Mouse (Mus musculus) intestine, embryonic 16.5 days (tissue): ENCODE results near the gene Elmod1. TPM values are rescaled to one million over a fixed set of nuclear protein-coding genes. Genes with fewer than 3 reads are reported as not detected.

ENCODE experiments used
- ATAC-seq: fragments of 200-750 bp; cut with Nextera tagmentation; 2 replicates; pipeline ENCODE4 v1.8.0; 2017; ENCODE audit warnings: moderate TSS enrichment, moderate library complexity
- H3K27ac ChIP-seq: fragments of 300-500 bp; sonication (generic); 2 replicates; pipeline ENCODE4 v1.5.1; 2014; ENCODE audit warnings: mild to moderate bottlenecking, low read length
- H3K27me3 ChIP-seq: fragments of 300-500 bp; sonication (generic); replicated peaks from 2 replicates; pipeline ENCODE4 v1.6.1; 2014; ENCODE audit warnings: low read length, control low read depth, mixed read lengths; ENCODE audit not compliant: control insufficient read depth, insufficient read depth
- H3K36me3 ChIP-seq: fragments of 300-500 bp; sonication (generic); 2 replicates; pipeline ENCODE4 v1.6.1; 2014; ENCODE audit warnings: low read length, control low read depth; ENCODE audit not compliant: control insufficient read depth, insufficient read depth
- H3K4me1 ChIP-seq: fragments of 300-500 bp; sonication (generic); 2 replicates; pipeline ENCODE4 v1.6.1; 2014; ENCODE audit warnings: low read length, control low read depth, mixed read lengths; ENCODE audit not compliant: control insufficient read depth, insufficient read depth
- H3K4me2 ChIP-seq: fragments of 300-500 bp; sonication (generic); 2 replicates; pipeline ENCODE4 v1.6.1; 2014; ENCODE audit warnings: low read depth, low read length, control low read depth
- H3K4me3 ChIP-seq: fragments of 300-500 bp; sonication (generic); 2 replicates; pipeline ENCODE4 v1.5.1; 2014; ENCODE audit warnings: mild to moderate bottlenecking, low read length
- H3K9ac ChIP-seq: fragments of 300-500 bp; sonication (generic); 2 replicates; pipeline ENCODE4 v1.6.1; 2014; ENCODE audit warnings: low read depth, low read length
- H3K9me3 ChIP-seq: fragments of 300-500 bp; sonication (generic); 2 replicates; pipeline ENCODE4 v1.6.1; 2016; ENCODE audit warnings: low read length, control low read depth; ENCODE audit not compliant: control insufficient read depth
- WGBS: fragments of 180-500 bp; shearing (Covaris S2); extraction: QIAGEN DNeasy Blood & Tissue Kit; methylation state at CpG from one replicate; pipeline ENCODE4 v1.1.7; 2014; 5-methylcytosine and 5-hydroxymethylcytosine counted together
- polyA plus RNA-seq: library from polyadenylated mRNA; unstranded; fragments of >200 nt; fragmentation: Nextera tagmentation; extraction: Ambion mirVana; gene quantifications from 2 replicates; pipeline ENCODE4 v1.2.1, GENCODE M21; 2015

Gene Elmod1
- polyA plus RNA-seq, 1 experiment from 2014 or later: 0.37 TPM

GRCm38 (mm10) chr9:53921061-53921460 is 54.0 kb downstream of the Elmod1 start:
- no peaks in the 10 kb centered on the region for H3K9me3 ChIP-seq
- ATAC-seq: no peak
- H3K36me3 ChIP-seq: no peaks in the 10 kb centered on the region
- H3K9ac ChIP-seq: no peak overlapping the region
- H3K27ac ChIP-seq: no peak overlapping the region
- no peaks in the 10 kb centered on the region for H3K27me3 ChIP-seq
- 87% methylated on average over 1 of the region's 1 CpGs for WGBS
- no peak overlapping the region for H3K4me2 ChIP-seq
- H3K4me1 ChIP-seq: no peaks in the 10 kb centered on the region
- H3K4me3 ChIP-seq: no peak overlapping the region

DNA sequence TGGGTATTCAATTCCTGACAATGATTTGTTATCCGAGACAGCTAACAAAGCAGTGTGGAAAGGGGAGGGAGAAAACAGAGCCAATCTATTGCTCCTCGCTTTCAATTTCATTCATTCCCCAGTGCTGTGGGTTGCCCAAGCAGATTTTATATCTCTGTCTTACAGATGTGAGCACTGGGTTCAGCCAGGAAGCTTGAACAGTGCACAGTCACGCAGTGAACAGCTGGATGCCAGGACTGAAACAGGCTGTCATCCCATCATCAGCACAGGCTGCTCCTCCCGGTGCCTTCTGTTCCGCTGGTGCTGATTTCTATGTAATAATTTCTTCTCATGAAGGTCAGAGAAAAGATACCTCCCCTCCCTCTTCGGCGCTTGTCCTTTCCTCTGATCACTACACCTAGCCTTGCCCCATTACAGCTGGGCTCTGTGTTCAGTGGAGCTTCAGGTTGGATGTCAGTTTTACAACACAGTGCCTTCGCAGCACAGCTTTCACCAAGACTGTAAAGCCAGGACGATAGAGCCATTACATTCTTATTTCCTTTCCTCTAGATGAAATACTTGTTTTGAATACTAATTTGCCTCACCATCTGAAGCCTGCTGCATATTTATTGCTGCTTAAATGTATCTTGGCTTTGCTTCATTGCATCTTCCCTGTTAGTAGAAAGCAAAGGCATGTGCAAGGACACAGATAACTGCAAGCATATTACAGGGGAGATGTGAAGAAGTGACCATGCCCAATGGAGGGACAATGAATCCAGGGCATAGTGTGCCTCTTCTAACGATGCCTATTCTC is 59.0 kb downstream of the Elmod1 start:
- no peak for ATAC-seq
- Histone ChIP-seq H3K9me3 (no peaks in the 10 kb centered on the region), H3K27ac (no peak overlapping the region)

DNA sequence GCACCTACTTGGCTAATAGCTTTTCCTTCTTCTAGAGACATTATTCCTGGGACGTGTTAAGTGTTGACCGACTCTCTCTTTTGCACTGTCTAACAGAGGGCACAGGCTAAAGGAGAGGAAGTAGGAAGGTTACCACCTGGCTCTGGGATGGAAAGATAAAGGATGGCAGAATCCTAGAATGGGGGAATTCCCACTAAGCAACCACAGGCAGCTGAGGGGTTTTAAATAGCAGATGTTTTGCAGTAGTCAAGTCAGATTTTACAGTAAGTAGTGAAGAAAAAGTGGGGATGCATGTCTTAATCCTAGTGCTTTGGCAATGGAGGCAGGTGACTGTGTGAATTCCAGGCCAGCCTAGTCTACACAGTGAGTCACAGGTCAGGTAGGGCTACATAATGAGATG is 64.3 kb downstream of the Elmod1 start:
- Histone ChIP-seq H3K9ac (no peak overlapping the region), H3K4me3 (no peak overlapping the region), H3K36me3 (no peaks in the 10 kb centered on the region), H3K27ac (no peak overlapping the region), H3K27me3 (no peaks in the 10 kb centered on the region), H3K4me1 (no peaks in the 10 kb centered on the region), H3K9me3 (no peaks in the 10 kb centered on the region), H3K4me2 (no peak overlapping the region)
- no peak for ATAC-seq
- WGBS: 71% methylated on average over 2 of the region's 2 CpGs

More for the DNA sequence above, 59.0 kb downstream of the Elmod1 start:
- H3K36me3 ChIP-seq: no peaks in the 10 kb centered on the region
- H3K27me3 ChIP-seq: no peaks in the 10 kb centered on the region
- H3K4me1 ChIP-seq: no peaks in the 10 kb centered on the region
- no peak overlapping the region for H3K9ac ChIP-seq
- H3K4me2 ChIP-seq: no peak overlapping the region
- 74% methylated on average over 10 of the region's 10 CpGs for WGBS
- H3K4me3 ChIP-seq: no peak overlapping the region

DNA sequence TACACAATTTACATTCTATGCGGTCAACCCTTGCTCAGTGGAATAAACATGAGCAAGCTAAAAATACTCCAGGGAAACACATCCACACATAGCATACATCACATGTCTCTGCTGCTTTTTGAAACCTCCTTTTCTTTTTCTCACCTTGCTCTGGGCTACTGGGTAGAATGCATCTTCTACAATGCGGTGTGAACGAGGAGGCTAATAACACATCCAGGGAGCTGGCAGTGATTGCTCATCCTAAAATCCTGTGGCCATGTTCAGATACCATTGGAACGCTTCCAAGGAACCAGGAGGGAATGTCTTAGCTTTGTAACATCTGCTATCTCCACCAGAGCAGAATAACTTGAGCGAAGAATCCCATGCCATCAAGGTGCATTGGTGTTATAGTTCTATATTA is 64.8 kb downstream of the Elmod1 start:
- Histone ChIP-seq H3K4me1 (no peaks in the 10 kb centered on the region), H3K27ac (no peak overlapping the region), H3K9ac (no peak overlapping the region), H3K36me3 (no peaks in the 10 kb centered on the region), H3K4me2 (no peak overlapping the region), H3K27me3 (no peaks in the 10 kb centered on the region), H3K4me3 (no peak overlapping the region), H3K9me3 (no peaks in the 10 kb centered on the region)
- ATAC-seq: no peak
- WGBS: 72% methylated on average over 5 of the region's 5 CpGs

DNA sequence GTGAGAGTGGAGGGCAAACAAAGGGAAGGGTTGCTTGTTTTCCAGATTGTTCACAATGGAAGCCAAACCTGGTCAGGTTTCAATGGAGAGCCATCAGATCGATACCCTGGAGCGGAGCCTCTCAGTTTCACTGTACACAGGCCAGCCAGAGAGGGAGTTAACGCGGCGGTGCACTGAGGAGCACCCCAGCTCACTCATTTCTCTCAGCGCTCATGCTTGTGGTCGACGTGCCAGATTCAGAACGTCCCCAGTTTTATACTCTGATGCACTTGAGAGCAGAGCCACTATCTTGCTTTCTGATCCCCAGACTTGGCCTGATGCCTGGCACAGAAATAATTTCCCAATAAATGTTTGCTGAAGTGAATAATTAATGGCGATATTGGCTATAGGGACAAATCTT is 68.3 kb downstream of the Elmod1 start:
- WGBS: 76% methylated on average over 10 of the region's 10 CpGs
- H3K4me2 ChIP-seq: no peak overlapping the region
- no peaks in the 10 kb centered on the region for H3K4me1 ChIP-seq
- no peak overlapping the region for H3K27ac ChIP-seq
- no peaks in the 10 kb centered on the region for H3K9me3 ChIP-seq
- no peak for ATAC-seq
- H3K27me3 ChIP-seq: no peaks in the 10 kb centered on the region
- H3K36me3 ChIP-seq: no peaks in the 10 kb centered on the region
- H3K9ac ChIP-seq: no peak overlapping the region
- H3K4me3 ChIP-seq: no peak overlapping the region

GRCm38 (mm10) chr9:53905418-53905817 is 69.7 kb downstream of the Elmod1 start:
- no peak for ATAC-seq
- Histone ChIP-seq H3K9me3 (no peaks in the 10 kb centered on the region), H3K27ac (no peak overlapping the region), H3K9ac (no peak overlapping the region), H3K4me1 (no peaks in the 10 kb centered on the region), H3K27me3 (no peaks in the 10 kb centered on the region), H3K36me3 (no peaks in the 10 kb centered on the region), H3K4me2 (no peak overlapping the region), H3K4me3 (no peak overlapping the region)
- WGBS: 46% methylated on average over 3 of the region's 3 CpGs

GRCm38 (mm10) chr9:53903215-53903842 is 71.8 kb downstream of the Elmod1 start:
- no peak overlapping the region for H3K9ac ChIP-seq
- H3K4me2 ChIP-seq: no peak overlapping the region
- no peaks in the 10 kb centered on the region for H3K36me3 ChIP-seq
- no peaks in the 10 kb centered on the region for H3K27me3 ChIP-seq
- no peak overlapping the region for H3K27ac ChIP-seq
- H3K4me1 ChIP-seq: no peaks in the 10 kb centered on the region
- 86% methylated on average over 7 of the region's 7 CpGs for WGBS
- ATAC-seq: no peak
- H3K9me3 ChIP-seq: no peaks in the 10 kb centered on the region
- H3K4me3 ChIP-seq: no peak overlapping the region

DNA sequence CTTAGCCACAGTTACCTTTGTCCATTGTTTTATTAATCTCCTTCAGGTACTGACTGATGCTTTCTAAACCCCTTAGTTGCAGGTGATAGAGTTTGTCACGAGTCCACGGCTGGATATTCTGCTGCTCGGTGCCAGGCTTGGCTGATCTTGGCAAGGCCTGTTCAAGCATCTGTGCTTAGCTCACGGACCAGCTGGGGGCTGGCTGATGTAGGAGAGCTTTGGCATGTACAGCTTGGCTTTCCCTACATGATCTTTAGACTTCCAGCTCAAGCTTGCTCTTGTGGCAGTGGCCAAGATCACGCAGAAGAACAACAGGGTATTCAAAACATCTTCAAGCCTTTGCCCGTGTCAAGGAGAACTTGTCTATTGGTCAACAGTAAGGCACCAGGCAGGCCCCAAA is 75.3 kb downstream of the Elmod1 start:
- no peaks in the 10 kb centered on the region for H3K36me3 ChIP-seq
- ATAC-seq: no peak
- no peak overlapping the region for H3K4me2 ChIP-seq
- H3K4me1 ChIP-seq: no peaks in the 10 kb centered on the region
- no peaks in the 10 kb centered on the region for H3K9me3 ChIP-seq
- WGBS: 84% methylated on average over 6 of the region's 6 CpGs
- H3K4me3 ChIP-seq: no peak overlapping the region
- no peak overlapping the region for H3K9ac ChIP-seq
- no peak overlapping the region for H3K27ac ChIP-seq
- H3K27me3 ChIP-seq: no peaks in the 10 kb centered on the region

DNA sequence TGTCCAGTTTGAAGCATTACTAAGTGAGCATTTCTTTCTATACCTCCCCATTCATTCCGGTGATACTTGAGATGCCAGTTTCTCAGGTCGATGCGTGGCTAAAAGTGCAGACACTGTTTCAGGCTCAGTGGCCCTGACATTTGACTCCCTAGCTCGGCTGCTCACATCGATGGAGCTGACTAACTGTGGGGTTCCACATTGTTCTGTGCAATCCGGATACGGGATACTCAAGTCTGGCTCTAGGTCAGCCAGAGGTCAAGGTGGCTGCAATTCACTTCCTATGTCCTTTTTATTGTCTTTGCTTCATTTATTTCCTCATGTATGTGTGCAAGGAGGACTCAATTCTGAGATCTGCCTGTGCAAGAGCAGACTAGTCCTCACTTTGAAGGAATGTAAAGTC is 79.3 kb downstream of the Elmod1 start:
- Histone ChIP-seq H3K9ac (no peak overlapping the region), H3K36me3 (no peaks in the 10 kb centered on the region), H3K27me3 (no peaks in the 10 kb centered on the region), H3K27ac (no peak overlapping the region), H3K4me2 (no peak overlapping the region), H3K4me3 (no peak overlapping the region), H3K4me1 (no peaks in the 10 kb centered on the region), H3K9me3 (no peaks in the 10 kb centered on the region)
- ATAC-seq: no peak
- WGBS: 73% methylated on average over 7 of the region's 7 CpGs
